Mouse (Mus musculus) thymus, adult 2 months (tissue): ENCODE data around the gene Cacnb4.

Experiments
- CTCF ChIP-seq: fragments of 200-500 bp; IDR thresholded peaks from 2 replicates; pipeline ENCODE4 v1.5.1; 2012; ENCODE audit warnings: mild to moderate bottlenecking, control low read depth, low read length, moderate library complexity, borderline replicate concordance; ENCODE audit not compliant: control insufficient read depth, poor library complexity, insufficient read depth; ENCODE audit errors: extremely low read depth
- POLR2A ChIP-seq: fragments of 200-500 bp; IDR thresholded peaks from 2 replicates; pipeline ENCODE4 v1.6.1; 2012; ENCODE audit warnings: mild to moderate bottlenecking, low read length, control low read depth, moderate library complexity; ENCODE audit not compliant: control insufficient read depth, poor library complexity, insufficient read depth; ENCODE audit errors: extremely low read depth

GRCm38 (mm10) chr2:52541068-52541467 lies 135.6 kb downstream of the Cacnb4 start:
- TF ChIP-seq CTCF (no peak), POLR2A (no peak)
